Mouse (Mus musculus) CH12.LX (cell line): ENCODE results near the gene Hacd1.

Experiments used
- CTCF ChIP-seq, 2 experiments: IDR thresholded peaks in 1 of 2; conservative IDR thresholded peaks in 1 of 2; 2 replicates each; pipeline ENCODE4 v1.5.1; 2011 to 2012; ENCODE audit warnings: low read depth in 2 of 2, low read length in 2 of 2, improper control_type of control experiment in 1 of 2, inconsistent platforms in 1 of 2, mild to moderate bottlenecking in 1 of 2, moderate library complexity in 1 of 2
- EP300 ChIP-seq: IDR thresholded peaks from 2 replicates; pipeline ENCODE4 v1.6.1; 2011; ENCODE audit warnings: low read length, improper control_type of control experiment
- KAT2A ChIP-seq: IDR thresholded peaks from 2 replicates; pipeline ENCODE4 v1.6.1; 2012; ENCODE audit warnings: low read length, improper control_type of control experiment, inconsistent platforms; ENCODE audit not compliant: insufficient replicate concordance
- POLR2A ChIP-seq: IDR thresholded peaks from 2 replicates; pipeline ENCODE4 v1.6.1; 2011; ENCODE audit warnings: low read depth, mild to moderate bottlenecking, improper control_type of control experiment, low read length
- ZNF384 ChIP-seq: IDR thresholded peaks from 2 replicates; pipeline ENCODE4 v1.6.1; 2012; ENCODE audit warnings: low read depth, low read length, improper control_type of control experiment, inconsistent platforms

GRCm38 (mm10) chr2:13836310-13836709 is 219.6 kb downstream of the Hacd1 start:
- TF ChIP-seq CTCF (conservative IDR thresholded peaks at IDR 0.05 in 1 of 2, IDR thresholded peaks at IDR 0.05 in 1 of 2; ENCODE audit: low read depth in 2 of 2, low read length in 2 of 2) = no peak
- no peak for TF ChIP-seq EP300
- TF ChIP-seq POLR2A = no peak
- TF ChIP-seq KAT2A = no peak
- TF ChIP-seq ZNF384 = no peak
